ENCODE assay signal across 8 mouse cellular contexts in the genomic region with DNA sequence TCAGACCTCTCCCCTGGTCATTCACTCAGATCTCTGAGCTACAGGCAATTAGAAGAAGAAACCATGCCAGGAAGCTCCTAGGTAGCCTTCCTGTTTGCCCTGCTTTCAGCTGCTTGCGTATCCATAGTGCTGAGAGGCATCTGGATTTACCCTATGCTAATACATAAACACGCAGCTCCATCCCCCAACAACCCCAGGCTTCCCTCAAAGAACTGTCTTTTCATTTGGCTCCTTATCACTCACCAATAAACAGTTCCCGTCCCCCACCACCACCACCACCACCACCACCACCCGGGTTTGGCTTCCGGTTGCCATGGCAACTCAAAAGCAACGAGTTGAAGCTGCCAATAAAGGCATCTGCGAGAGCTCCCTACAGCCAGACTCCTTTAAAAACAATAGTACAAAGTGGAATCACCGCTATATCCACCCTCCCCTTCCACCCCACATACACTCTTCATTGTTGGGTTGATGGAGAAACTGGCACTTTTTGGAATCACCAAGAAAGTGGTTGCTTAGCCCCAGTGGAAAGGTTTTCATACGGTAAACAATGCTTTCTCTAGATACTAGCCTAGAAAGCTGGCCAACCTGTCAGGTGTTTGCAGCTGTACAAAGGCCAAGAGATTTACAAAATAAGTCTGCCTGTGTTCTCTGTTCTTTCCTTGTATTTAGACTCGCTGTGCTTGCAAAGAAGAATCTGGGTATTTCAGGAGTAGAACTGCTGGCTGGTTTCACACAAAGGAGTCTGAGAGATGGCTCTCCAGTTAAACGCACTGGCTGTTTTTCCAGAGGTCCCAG. TPM values are rescaled to one million over a fixed set of nuclear protein-coding genes. Genes with fewer than 3 reads are reported as not detected.
DNase-seq lines count a peak whose midpoint lies in the region; ATAC-seq and TF ChIP-seq lines count a peak whose summit lies in the region.

No protein-coding gene starts in this region.

- peak; percentile 65 to 69 for DNase-seq in cerebellum, postnatal 25 days
- DNase-seq in heart, adult 18-20 months = peak; percentile 38 to 43
- DNase-seq in naive thymus-derived CD4-positive, alpha-beta T cell, adult 2 months (ENCODE audit: low read depth) = peak; percentile 84
- peak; percentile 68 for DNase-seq in thymus, postnatal 4 days

- TF ChIP-seq CTCF in intestine, postnatal 0 days (IDR thresholded peaks at IDR 0.05; ENCODE audit: low read depth) = no peak

- H3K27ac ChIP-seq in intestine, postnatal 0 days (ENCODE audit: low read depth, low read length) = no peak overlapping the region
- no peak overlapping the region for H3K27ac ChIP-seq in liver, embryonic 12.5 days

- WGBS in intestine, postnatal 0 days = 14% methylated on average over 11 of the region's 11 CpGs
- WGBS in liver, embryonic 12.5 days (ENCODE audit: insufficient replicate concordance) = 18% methylated on average over 11 of the region's 11 CpGs

- H3K4me1 ChIP-seq in erythroblast, embryonic 14.5 days (ENCODE audit: control insufficient read depth) = peaks cover 64% of the 10 kb centered on the region
- H3K4me1 ChIP-seq in intestine, postnatal 0 days (replicated peaks; ENCODE audit: control insufficient read depth, insufficient read depth, low read length) = 0 out of 2 replicates have a peak, but pooled peaks cover 7% of the 10 kb centered on the region
- H3K4me1 ChIP-seq in liver, embryonic 12.5 days = peaks cover 72% of the 10 kb centered on the region

- ATAC-seq in erythroblast, adult 5-6 weeks (replicated peaks; ENCODE audit: low FRiP score, poor library complexity, severe bottlenecking) = no peak
- ATAC-seq in intestine, postnatal 0 days = no peak
- no peak for ATAC-seq in liver, embryonic 12.5 days

- peak overlapping the region; percentile 67 for H3K4me2 ChIP-seq in intestine, postnatal 0 days (replicated peaks; ENCODE audit: low read depth)
- peak overlapping the region; percentile 75 for H3K4me2 ChIP-seq in liver, embryonic 12.5 days

- H3K9me3 ChIP-seq in erythroblast, embryonic 14.5 days (ENCODE audit: control insufficient read depth, low read length) = no peaks in the 10 kb centered on the region
- H3K9me3 ChIP-seq in intestine, postnatal 0 days (ENCODE audit: control insufficient read depth) = no peaks in the 10 kb centered on the region
- H3K9me3 ChIP-seq in liver, embryonic 12.5 days (replicated peaks) = no peaks in the 10 kb centered on the region

- 0 out of 2 replicates have a peak overlapping the region, but pooled peaks have one; percentile 27 for H3K9ac ChIP-seq in intestine, postnatal 0 days (ENCODE audit: low read depth, low read length)
- H3K9ac ChIP-seq in liver, embryonic 12.5 days = 0 out of 2 replicates have a peak overlapping the region, but pooled peaks have one; percentile 40

- H3K36me3 ChIP-seq in erythroblast, embryonic 14.5 days (ENCODE audit: control insufficient read depth) = no peaks in the 10 kb centered on the region
- no peaks in the 10 kb centered on the region for H3K36me3 ChIP-seq in intestine, postnatal 0 days (ENCODE audit: control insufficient read depth, insufficient read depth)
- no peaks in the 10 kb centered on the region for H3K36me3 ChIP-seq in liver, embryonic 12.5 days

- H3K4me3 ChIP-seq in erythroblast, embryonic 14.5 days (replicated peaks) = peak overlapping the region; percentile 38
- peak overlapping the region; percentile 28 for H3K4me3 ChIP-seq in intestine, postnatal 0 days (ENCODE audit: low read depth, low read length)
- H3K4me3 ChIP-seq in liver, embryonic 12.5 days = peak overlapping the region; percentile 42

- H3K27me3 ChIP-seq in erythroblast, embryonic 14.5 days (ENCODE audit: control insufficient read depth) = peaks cover 32% of the 10 kb centered on the region
- no peaks in the 10 kb centered on the region for H3K27me3 ChIP-seq in intestine, postnatal 0 days (replicated peaks; ENCODE audit: control insufficient read depth, insufficient read depth, low read length)
- peaks cover 6% of the 10 kb centered on the region; the same call in 1 of the 2 replicates for H3K27me3 ChIP-seq in liver, embryonic 12.5 days (replicated peaks)

RNA-seq across cellular contexts. Expression of gene Taok1, which starts 17.6 kb away (rescaled TPM):
- polyA plus RNA-seq in erythroblast, embryonic 14.5 days (2012) = 0.10 and 0.13 TPM in 2 replicates
- 9.8 and 20.9 TPM in 2 replicates for total RNA-seq in erythroblast, adult 5-6 weeks (2015; ENCODE audit: low replicate concordance)
- 24.4 and 25.3 TPM in 2 replicates for total RNA-seq in erythroblast, adult 5-6 weeks (2017; ENCODE audit: low replicate concordance)
- 10 to 100 TPM; 53.3 to 54.0 TPM for total RNA-seq in heart, adult 18-20 months (2021)
- polyA plus RNA-seq in intestine, postnatal 0 days (2015; fragmentation: Nextera tagmentation; extraction: Ambion mirVana) = 8.6 and 9.3 TPM in 2 replicates
- 6.1 and 6.7 TPM in 2 replicates for polyA plus RNA-seq in liver, embryonic 12.5 days (2016; fragmentation: Nextera tagmentation; extraction: Ambion mirVana)
